In the genomic region with DNA sequence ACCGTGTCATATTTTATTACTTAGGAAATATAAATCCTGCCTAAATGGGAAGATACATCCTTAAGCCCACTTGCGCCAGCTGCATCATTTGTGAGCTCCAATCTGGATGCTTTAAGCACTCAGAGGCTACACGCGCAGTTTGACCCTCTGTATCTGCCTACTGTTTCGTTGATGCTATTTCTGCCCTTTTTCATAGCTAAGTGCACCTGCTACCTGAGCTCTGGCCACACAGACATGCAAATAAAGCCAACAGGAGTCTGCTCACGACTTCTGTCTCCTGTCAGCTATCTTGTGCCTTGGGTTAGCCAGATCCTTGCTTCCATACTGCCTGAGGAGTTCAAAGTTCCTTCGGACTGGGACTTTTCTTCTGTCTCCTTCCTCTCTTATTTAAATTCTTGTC, we compare ENCODE assay signal across 17 mouse cellular contexts.
"Had no signal": no experiment of that assay in that cellular context is flagged by ENCODE, and none has a peak within 500 bp of the region (broad histone marks: within the 10 kb centered on the region; RNA-seq: fewer than 3 reads in every experiment).

No protein-coding gene starts in this region.

- H3K27me3 ChIP-seq: neural tube, embryonic 15.5 days; stomach, embryonic 15.5 days had no signal

- DNase-seq: retina, postnatal 1 day; right cerebral cortex, adult 18-20 months; right cerebral cortex, postnatal 14 days; right cerebral cortex, postnatal 25 days; right cerebral cortex, postnatal 4 days; spleen, adult 18-20 months; thymus, adult 18-20 months; thymus, adult 2 months; thymus, postnatal 14 days; thymus, postnatal 25 days; thymus, postnatal 36 days; thymus, postnatal 4 days had no signal

- H3K9ac ChIP-seq: neural tube, embryonic 12.5 days; neural tube, embryonic 13.5 days; neural tube, embryonic 15.5 days; stomach, embryonic 15.5 days had no signal

- H3K36me3 ChIP-seq: stomach, embryonic 15.5 days had no signal

- H3K4me2 ChIP-seq: neural tube, embryonic 12.5 days; neural tube, embryonic 13.5 days; neural tube, embryonic 15.5 days; stomach, embryonic 15.5 days had no signal

- H3K4me1 ChIP-seq: stomach, embryonic 15.5 days had no signal

- H3K4me3 ChIP-seq: neural tube, embryonic 12.5 days; neural tube, embryonic 13.5 days; neural tube, embryonic 15.5 days; stomach, embryonic 15.5 days had no signal

- H3K9me3 ChIP-seq: neural tube, embryonic 12.5 days; neural tube, embryonic 15.5 days; stomach, embryonic 15.5 days had no signal

- H3K27ac ChIP-seq: neural tube, embryonic 12.5 days; neural tube, embryonic 13.5 days; neural tube, embryonic 15.5 days; stomach, embryonic 15.5 days; stomach, postnatal 0 days had no signal
